Mouse (Mus musculus) G1E (cell line): ENCODE data around the gene Fbxo39.
A peak's percentile ranks its signal among the peaks of the same experiment; 100 is the strongest.

Experiments used
- CTCF ChIP-seq: IDR thresholded peaks from 2 replicates; pipeline ENCODE4 v1.5.1; 2012; ENCODE audit warnings: low read depth, low read length, inconsistent platforms, mixed read lengths
- GATA1 ChIP-seq: IDR thresholded peaks from 2 replicates; pipeline ENCODE4 v1.6.1; 2012; ENCODE audit warnings: borderline replicate concordance, low read length, inconsistent platforms, mixed read lengths
- POLR2AphosphoS5 ChIP-seq: IDR thresholded peaks from 2 replicates; pipeline ENCODE4 v1.6.1; 2012; ENCODE audit warnings: low read depth, low read length, inconsistent platforms; ENCODE audit not compliant: insufficient replicate concordance

GRCm38 (mm10) chr11:72354971-72355728 is 40.9 kb downstream of the Fbxo39 start:
- TF ChIP-seq CTCF (peak; percentile 80), GATA1 (no peak), POLR2AphosphoS5 (no peak)
